Mouse (Mus musculus) heart, embryonic 14.5 days (tissue): ENCODE measurements at regions not wholly inside any gene's neighbourhood (a gene's known extent, or its start where the extent isn't known, plus 50 kb on each side); places are given as distances from the start of the nearest gene placed in this dataset.

Source experiments
- ATAC-seq: fragments of 200-750 bp; cut with Nextera tagmentation; 2 replicates; pipeline ENCODE4 v1.8.0; 2017; ENCODE audit warnings: low read depth, moderate TSS enrichment; ENCODE audit not compliant: insufficient number of reproducible peaks, insufficient read depth, low FRiP score
- H3K27ac ChIP-seq, 2 experiments: fragments of 200-500 bp in 1 of 2; fragments of 300-500 bp in 1 of 2; sonication (generic) in 1 of 2; replicated peaks in 1 of 2; 2 replicates each; pipeline ENCODE4 v1.5.1; 2012 to 2014; ENCODE audit warnings: low read depth in 2 of 2, low read length in 2 of 2, control low read depth in 1 of 2, mild to moderate bottlenecking in 1 of 2, mixed read lengths in 1 of 2; ENCODE audit not compliant: control insufficient read depth in 1 of 2, insufficient read depth in 1 of 2
- H3K27me3 ChIP-seq: fragments of 300-500 bp; sonication (generic); 2 replicates; pipeline ENCODE4 v1.6.1; 2014; ENCODE audit warnings: mild to moderate bottlenecking, low read length, control low read depth; ENCODE audit not compliant: control insufficient read depth, insufficient read depth
- H3K36me3 ChIP-seq: fragments of 300-500 bp; sonication (generic); 2 replicates; pipeline ENCODE4 v1.6.1; 2014; ENCODE audit warnings: mild to moderate bottlenecking, control low read depth, low read length, mixed read lengths; ENCODE audit not compliant: control insufficient read depth, insufficient read depth
- H3K4me1 ChIP-seq, 2 experiments: fragments of 200-500 bp in 1 of 2; fragments of 300-500 bp in 1 of 2; sonication (generic) in 1 of 2; 2 replicates each; pipeline ENCODE4 v1.6.1; 2012 to 2014; ENCODE audit warnings: low read length in 2 of 2, control low read depth in 1 of 2, mixed read lengths in 1 of 2; ENCODE audit not compliant: control insufficient read depth in 2 of 2, insufficient read depth in 2 of 2
- H3K4me2 ChIP-seq: fragments of 300-500 bp; sonication (generic); 2 replicates; pipeline ENCODE4 v1.6.1; 2014; ENCODE audit warnings: mild to moderate bottlenecking, low read length
- H3K4me3 ChIP-seq, 2 experiments: fragments of 200-500 bp in 1 of 2; fragments of 300-500 bp in 1 of 2; sonication (generic) in 1 of 2; 2 replicates each; pipeline ENCODE4 v1.5.1; 2012 to 2014; ENCODE audit warnings: low read length in 2 of 2, mild to moderate bottlenecking in 2 of 2, control low read depth in 1 of 2, low read depth in 1 of 2, moderate library complexity in 1 of 2; ENCODE audit not compliant: control insufficient read depth in 1 of 2, insufficient read depth in 1 of 2
- H3K9ac ChIP-seq: fragments of 300-500 bp; sonication (generic); 2 replicates; pipeline ENCODE4 v1.6.1; 2014; ENCODE audit warnings: mild to moderate bottlenecking, low read length
- H3K9me3 ChIP-seq: fragments of 300-500 bp; sonication (generic); 2 replicates; pipeline ENCODE4 v1.6.1; 2016; ENCODE audit warnings: low read length, control low read depth; ENCODE audit not compliant: control insufficient read depth
- WGBS: fragments of 180-500 bp; shearing (Covaris S2); extraction: QIAGEN DNeasy Blood & Tissue Kit; methylation state at CpG from one replicate; pipeline ENCODE4 v1.1.7; 2014; 5-methylcytosine and 5-hydroxymethylcytosine counted together

- Histone ChIP-seq H3K4me3 (no peak overlapping the region), H3K4me2 (no peak overlapping the region), H3K27me3 (no peaks in the 10 kb centered on the region), H3K9ac (no peak overlapping the region), H3K9me3 (no peaks in the 10 kb centered on the region), H3K36me3 (no peaks in the 10 kb centered on the region), H3K4me1 (no peaks in the 10 kb centered on the region), H3K27ac (no peak overlapping the region)
- WGBS: 80% methylated on average over 3 of the region's 3 CpGs
- no peak for ATAC-seq
These were observed 130.9 kb upstream of the Ccn2 start for GRCm38 (mm10) chr10:24464377-24464776.

GRCm38 (mm10) chr10:24469741-24470140 is 125.5 kb upstream of the Ccn2 start:
- H3K36me3 ChIP-seq: no peaks in the 10 kb centered on the region
- WGBS: 84% methylated on average over 1 of the region's 1 CpGs
- no peak for ATAC-seq

GRCm38 (mm10) chr10:24471521-24471920 is 123.7 kb upstream of the Ccn2 start:
- H3K4me3 ChIP-seq: no peak overlapping the region
- H3K9ac ChIP-seq: no peak overlapping the region
- no peak overlapping the region for H3K27ac ChIP-seq
- H3K36me3 ChIP-seq: no peaks in the 10 kb centered on the region
- H3K4me2 ChIP-seq: no peak overlapping the region
- no peak for ATAC-seq
- 77% methylated on average over 2 of the region's 2 CpGs for WGBS
- H3K27me3 ChIP-seq: no peaks in the 10 kb centered on the region
- no peaks in the 10 kb centered on the region for H3K4me1 ChIP-seq
- 0 out of 2 replicates have a peak, but pooled peaks cover 5% of the 10 kb centered on the region for H3K9me3 ChIP-seq

More at GRCm38 (mm10) chr10:24469741-24470140, 125.5 kb upstream of the Ccn2 start:
- Histone ChIP-seq H3K9ac (no peak overlapping the region), H3K27ac (no peak overlapping the region), H3K4me3 (no peak overlapping the region), H3K4me1 (no peaks in the 10 kb centered on the region), H3K27me3 (no peaks in the 10 kb centered on the region), H3K9me3 (no peaks in the 10 kb centered on the region), H3K4me2 (no peak overlapping the region)

- H3K36me3 ChIP-seq: no peaks in the 10 kb centered on the region
- H3K4me2 ChIP-seq: no peak overlapping the region
- H3K27ac ChIP-seq: no peak overlapping the region
- H3K9ac ChIP-seq: no peak overlapping the region
- no peak for ATAC-seq
- H3K4me3 ChIP-seq: no peak overlapping the region
- H3K27me3 ChIP-seq: no peaks in the 10 kb centered on the region
- peaks cover 7 to 12% of the 10 kb centered on the region in 2 experiments; a peak in 3 of 4 replicates for H3K4me1 ChIP-seq
- 0 out of 2 replicates have a peak, but pooled peaks cover 5% of the 10 kb centered on the region for H3K9me3 ChIP-seq
These were observed 119.0 kb upstream of the Ccn2 start for GRCm38 (mm10) chr10:24476288-24476687.

- Histone ChIP-seq H3K4me2 (peak overlapping the region; percentile 34), H3K4me3 (no peak overlapping the region), H3K27ac (peak overlapping the region; percentile 92 to 96), H3K9ac (peak overlapping the region; percentile 56), H3K36me3 (no peaks in the 10 kb centered on the region), H3K27me3 (no peaks in the 10 kb centered on the region), H3K9me3 (0 out of 2 replicates have a peak, but pooled peaks cover 5% of the 10 kb centered on the region), H3K4me1 (peaks cover 7 to 16% of the 10 kb centered on the region in 2 experiments)
- WGBS: 90% methylated on average over 2 of the region's 2 CpGs
- ATAC-seq: no peak
These were observed 116.7 kb upstream of the Ccn2 start for GRCm38 (mm10) chr10:24478535-24478934.

- Histone ChIP-seq H3K9me3 (0 out of 2 replicates have a peak, but pooled peaks cover 5% of the 10 kb centered on the region), H3K9ac (peak overlapping the region; percentile 56), H3K4me2 (peak overlapping the region; percentile 34), H3K4me3 (no peak overlapping the region), H3K27me3 (no peaks in the 10 kb centered on the region), H3K27ac (peak overlapping the region; percentile 92 to 96), H3K4me1 (peaks cover 7 to 18% of the 10 kb centered on the region in 2 experiments), H3K36me3 (no peaks in the 10 kb centered on the region)
- peak; percentile 91 for ATAC-seq
- WGBS: 14% methylated on average over 11 of the region's 11 CpGs
These were observed 116.1 kb upstream of the Ccn2 start for GRCm38 (mm10) chr10:24479148-24479547.

GRCm38 (mm10) chr10:24481926-24482612 is 113.2 kb upstream of the Ccn2 start:
- Histone ChIP-seq H3K4me1 (peaks cover 11 to 18% of the 10 kb centered on the region in 2 experiments), H3K27me3 (no peaks in the 10 kb centered on the region), H3K9ac (no peak overlapping the region), H3K27ac (no peak overlapping the region), H3K4me2 (no peak overlapping the region), H3K36me3 (no peaks in the 10 kb centered on the region), H3K4me3 (no peak overlapping the region), H3K9me3 (no peaks in the 10 kb centered on the region)
- WGBS: 86% methylated on average over 9 of the region's 9 CpGs
- ATAC-seq: no peak

- WGBS: 87% methylated on average over 3 of the region's 3 CpGs
- H3K4me2 ChIP-seq: no peak overlapping the region
- ATAC-seq: no peak
- no peaks in the 10 kb centered on the region for H3K9me3 ChIP-seq
- no peak overlapping the region for H3K27ac ChIP-seq
- peaks cover 11 to 18% of the 10 kb centered on the region in 2 experiments for H3K4me1 ChIP-seq
- no peaks in the 10 kb centered on the region for H3K36me3 ChIP-seq
- H3K4me3 ChIP-seq: no peak overlapping the region
- H3K27me3 ChIP-seq: no peaks in the 10 kb centered on the region
- no peak overlapping the region for H3K9ac ChIP-seq
These were observed 112.2 kb upstream of the Ccn2 start for GRCm38 (mm10) chr10:24483053-24483452.
